Mouse (Mus musculus): ENCODE measurements around the gene Slc9b1.

GRCm38 (mm10) chr3:135409219-135409618 lies 61.4 kb downstream of the Slc9b1 start:
- peak; percentile 43 for TF ChIP-seq CTCF (conservative IDR thresholded peaks at IDR 0.05; ENCODE audit: low read length)
- TF ChIP-seq POU5F1 (IDR thresholded peaks at IDR 0.05; ENCODE audit: borderline replicate concordance, low read length): no peak
- TF ChIP-seq NANOG (IDR thresholded peaks at IDR 0.05; ENCODE audit: borderline replicate concordance, low read length): no peak
